Mouse (Mus musculus): ENCODE data around the gene Ryr2. TPM values are rescaled to one million over a fixed set of nuclear protein-coding genes. Genes with fewer than 3 reads are reported as not detected.
"Not testable (repeated sequence)": the region's sequence is repeated elsewhere in the genome, so short reads cannot be mapped to it uniquely, and the experiment has no call there.

Gene Ryr2
- total RNA-seq, 2 experiments from 2014 or later = not detected

DNA sequence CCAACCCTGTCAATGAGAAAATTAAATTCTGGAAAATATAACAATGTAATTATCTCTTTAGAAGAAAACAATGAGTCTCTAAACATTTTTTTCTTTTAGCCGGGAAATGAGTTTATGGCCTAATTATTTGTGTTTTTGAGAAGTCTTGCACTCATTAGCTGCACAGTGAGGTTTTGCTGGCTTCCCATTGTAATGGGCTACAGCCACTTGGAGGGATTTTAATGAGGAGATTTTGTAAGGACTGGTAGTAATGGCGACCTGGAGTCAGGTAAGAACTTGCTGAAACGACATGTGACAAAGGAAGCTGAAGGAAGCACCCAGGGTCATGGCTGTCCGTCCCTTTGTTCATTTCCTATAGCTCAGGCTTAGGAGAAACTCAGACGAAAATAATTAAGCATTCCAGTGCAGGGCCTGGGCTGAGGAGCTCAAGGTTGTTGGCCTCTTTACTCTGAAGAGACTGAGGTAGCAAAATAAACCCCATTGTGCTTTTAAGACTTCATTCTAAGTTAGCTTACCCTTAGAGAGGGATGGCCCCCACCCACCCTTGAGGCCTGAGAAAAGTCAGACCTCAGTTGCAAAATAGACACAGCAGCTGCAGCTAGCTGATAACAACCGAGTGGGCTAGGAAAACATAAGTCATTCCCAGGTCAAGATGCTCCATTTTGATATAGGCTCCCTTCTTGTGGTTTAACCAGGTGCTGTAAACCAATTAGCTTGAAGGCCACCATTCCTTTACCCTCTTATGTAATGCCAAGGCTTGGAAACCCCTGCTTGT, 270.3 kb downstream of the Ryr2 start:
- ATAC-seq (replicated peaks; ENCODE audit: low FRiP score, low TSS enrichment, poor library complexity, severe bottlenecking) = 0 out of 2 replicates have a peak, but pooled peaks have one; percentile 14

DNA sequence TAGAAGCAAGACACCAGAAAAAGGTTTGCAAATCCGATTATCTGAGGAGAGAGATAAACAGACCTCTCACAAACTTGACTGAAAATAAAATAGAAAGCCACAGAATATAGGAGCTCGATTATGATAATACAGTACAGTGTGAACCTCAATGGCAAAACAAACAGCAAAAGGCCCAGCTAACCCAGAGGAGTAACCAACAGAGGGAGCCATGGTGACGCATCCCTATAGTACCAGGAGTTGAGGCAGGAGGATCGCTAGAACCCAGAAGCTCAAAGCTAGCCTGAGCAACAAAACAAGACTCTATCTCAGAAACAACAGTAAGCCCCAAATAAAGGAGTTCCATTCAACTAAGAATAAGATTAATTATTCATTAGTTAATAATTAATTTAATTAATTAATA, 275.5 kb downstream of the Ryr2 start:
- ATAC-seq (replicated peaks; ENCODE audit: low FRiP score, low TSS enrichment, poor library complexity, severe bottlenecking) = no peak

- ATAC-seq (replicated peaks; ENCODE audit: low FRiP score, low TSS enrichment, poor library complexity, severe bottlenecking) = no peak
Observed at GRCm38 (mm10) chr13:11825563-11826226, 281.1 kb downstream of the Ryr2 start.

- no peak for ATAC-seq (replicated peaks; ENCODE audit: low FRiP score, low TSS enrichment, poor library complexity, severe bottlenecking)
Observed at GRCm38 (mm10) chr13:11818723-11819122, 288.0 kb downstream of the Ryr2 start.

DNA sequence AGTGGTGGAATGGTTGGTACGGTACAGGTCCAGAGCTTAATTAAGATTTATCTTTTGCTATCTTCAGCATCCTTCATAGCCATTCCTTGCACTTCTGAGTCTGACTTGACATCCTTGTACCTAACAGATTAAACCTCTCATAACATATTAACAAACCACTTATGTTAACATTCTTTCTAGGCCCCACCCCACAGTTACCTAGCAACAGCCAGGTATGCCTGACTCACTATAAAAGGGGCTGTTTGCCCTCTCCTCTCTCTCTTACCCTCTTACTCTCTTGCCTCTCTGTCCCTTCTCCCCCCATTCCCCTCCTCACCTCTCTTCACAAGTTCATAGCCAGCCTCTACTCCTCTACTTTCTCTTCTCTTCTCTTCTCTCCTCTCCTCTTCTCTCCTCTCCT, 297.4 kb downstream of the Ryr2 start:
- not testable (repeated sequence) for ATAC-seq (replicated peaks; ENCODE audit: low FRiP score, low TSS enrichment, poor library complexity, severe bottlenecking)

GRCm38 (mm10) chr13:11792536-11792935, 314.2 kb downstream of the Ryr2 start:
- no peak for ATAC-seq (replicated peaks; ENCODE audit: low FRiP score, low TSS enrichment, poor library complexity, severe bottlenecking)

DNA sequence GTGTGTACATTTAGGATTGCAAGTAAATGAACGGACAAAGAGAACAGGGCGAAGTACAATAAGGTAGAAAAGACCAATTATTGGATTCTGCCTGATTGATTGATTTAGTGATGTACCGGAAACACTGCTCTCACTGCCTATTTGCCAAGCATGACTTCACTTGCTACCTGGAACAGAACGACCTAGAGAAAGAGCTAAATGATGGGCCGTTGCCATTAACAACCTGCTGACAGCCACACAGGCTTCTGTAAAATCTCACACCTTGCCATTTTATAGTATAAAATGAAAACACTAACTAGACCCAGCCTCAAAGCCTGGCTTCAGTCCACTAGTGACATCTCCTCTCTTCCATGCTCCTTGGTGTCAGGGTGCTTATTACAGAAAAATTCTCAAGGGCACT, 316.2 kb downstream of the Ryr2 start:
- no peak for ATAC-seq (replicated peaks; ENCODE audit: low FRiP score, low TSS enrichment, poor library complexity, severe bottlenecking)

DNA sequence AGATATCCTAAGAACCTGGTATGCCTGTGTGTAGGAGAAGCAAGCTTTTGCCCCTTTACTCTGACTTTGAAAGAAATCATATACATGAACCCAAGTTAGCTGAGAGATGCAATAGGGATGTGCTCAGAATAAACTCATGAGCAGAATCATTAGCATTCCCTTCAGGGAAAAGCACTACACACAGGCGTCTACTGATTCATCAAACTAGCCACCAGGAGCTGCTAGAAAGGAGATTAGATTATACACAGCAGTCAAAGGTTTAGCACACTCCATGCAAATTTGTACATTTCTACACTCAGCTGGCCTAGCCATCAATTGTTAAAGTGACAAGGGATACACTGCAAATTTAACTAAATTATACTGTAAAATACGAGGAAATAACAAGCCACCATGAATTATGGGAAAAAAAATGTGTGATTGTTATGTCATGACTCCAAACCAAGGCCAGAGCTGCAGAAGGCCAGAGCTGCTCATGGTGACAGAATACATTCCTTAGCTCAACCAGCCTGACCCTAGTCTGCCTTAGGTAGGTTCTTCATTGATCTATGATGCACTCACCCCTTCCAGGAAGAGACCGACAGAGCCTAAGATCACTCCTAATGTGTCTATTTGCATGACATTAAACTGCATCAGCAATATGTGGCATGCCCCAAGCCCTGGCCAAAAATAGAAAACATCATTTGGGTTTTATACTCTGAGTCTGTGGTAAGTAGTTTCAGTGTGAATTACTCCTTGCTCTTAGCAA, 324.2 kb downstream of the Ryr2 start:
- no peak for ATAC-seq (replicated peaks; ENCODE audit: low FRiP score, low TSS enrichment, poor library complexity, severe bottlenecking)

- ATAC-seq (replicated peaks; ENCODE audit: low FRiP score, low TSS enrichment, poor library complexity, severe bottlenecking) = no peak
Observed at GRCm38 (mm10) chr13:11781065-11781464, 325.7 kb downstream of the Ryr2 start.

DNA sequence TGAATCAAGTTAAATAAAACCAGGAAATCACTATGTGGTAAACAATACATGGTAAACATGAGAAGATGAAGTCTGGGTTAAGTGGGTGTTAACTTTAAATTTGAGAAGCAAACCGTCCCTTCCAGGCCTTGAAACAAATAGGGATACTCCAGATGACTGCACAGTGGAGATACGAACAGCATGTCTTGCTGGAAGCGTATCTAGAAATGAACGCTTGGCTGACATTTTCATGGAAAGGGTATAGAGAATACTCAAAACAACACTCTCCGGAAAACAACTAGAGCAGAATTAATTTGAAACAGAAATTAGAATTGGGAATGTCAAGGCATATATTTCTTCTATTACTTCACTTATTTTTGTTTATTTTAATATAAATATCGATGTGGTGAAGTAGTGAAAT, 329.0 kb downstream of the Ryr2 start:
- ATAC-seq (replicated peaks; ENCODE audit: low FRiP score, low TSS enrichment, poor library complexity, severe bottlenecking) = no peak

DNA sequence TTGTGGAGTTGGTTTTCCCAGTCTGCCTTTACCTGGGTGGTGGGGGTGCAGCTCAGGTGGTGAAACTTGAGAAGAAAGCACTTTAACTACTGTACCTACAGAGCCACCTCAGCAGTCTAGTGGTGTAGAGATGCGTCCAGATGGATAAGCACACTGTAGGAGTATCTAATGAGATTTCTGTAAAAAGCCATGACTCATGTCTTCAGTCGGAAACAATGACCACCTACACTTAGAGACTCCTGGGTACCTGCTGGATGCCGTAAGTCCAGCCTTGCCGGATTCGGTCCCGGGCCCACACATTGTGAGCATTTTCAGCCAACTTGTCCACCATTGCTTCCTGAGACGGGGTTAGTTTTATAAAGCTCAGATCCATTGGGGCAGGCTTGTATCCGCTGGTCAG, 334.6 kb downstream of the Ryr2 start:
- ATAC-seq (replicated peaks; ENCODE audit: low FRiP score, low TSS enrichment, poor library complexity, severe bottlenecking) = no peak

DNA sequence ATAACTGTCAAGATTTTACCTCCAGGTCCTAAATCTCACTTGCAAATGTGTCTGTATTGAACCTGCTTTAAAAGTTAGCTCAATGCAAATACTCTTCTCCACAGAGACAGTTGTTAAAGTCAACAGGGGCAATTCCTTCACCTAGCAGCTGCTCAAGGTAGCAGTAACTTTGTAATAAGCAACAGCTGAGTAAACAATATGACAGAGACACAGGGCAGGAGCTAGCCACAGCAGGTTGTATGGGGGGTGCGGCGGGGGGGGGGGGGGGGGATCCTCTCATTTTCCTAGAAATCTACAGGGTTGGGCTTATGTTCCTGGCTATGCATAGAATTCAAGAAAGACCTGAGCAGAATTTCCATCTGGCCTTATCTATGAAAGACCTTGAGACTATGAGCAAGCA, 339.8 kb downstream of the Ryr2 start:
- ATAC-seq (replicated peaks; ENCODE audit: low FRiP score, low TSS enrichment, poor library complexity, severe bottlenecking) = no peak

- ATAC-seq (replicated peaks; ENCODE audit: low FRiP score, low TSS enrichment, poor library complexity, severe bottlenecking) = no peak
Observed at GRCm38 (mm10) chr13:11763925-11764324, 342.8 kb downstream of the Ryr2 start.

- ATAC-seq (replicated peaks; ENCODE audit: low FRiP score, low TSS enrichment, poor library complexity, severe bottlenecking) = 0 out of 2 replicates have a peak, but pooled peaks have one; percentile 41
Observed at GRCm38 (mm10) chr13:11763104-11763503, 343.6 kb downstream of the Ryr2 start.

DNA sequence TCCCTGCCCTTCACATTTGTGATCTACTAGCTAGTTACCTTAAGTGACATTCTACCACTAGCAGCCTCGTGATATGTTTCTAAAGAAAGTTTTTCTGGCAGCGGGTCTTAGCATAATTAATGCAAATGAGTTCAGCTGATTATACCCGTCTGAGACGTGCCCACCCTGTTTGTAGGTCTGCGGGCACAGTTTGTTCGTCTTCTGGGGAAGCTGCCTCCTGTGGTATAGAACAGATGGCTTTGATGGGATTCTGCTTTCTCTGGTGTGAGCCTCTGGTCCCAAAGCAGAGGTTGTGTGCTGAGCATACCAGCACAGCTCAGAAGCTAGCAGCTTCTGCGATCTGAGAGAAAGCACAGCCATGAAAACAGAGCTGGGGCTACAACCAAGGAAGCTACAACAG, 348.9 kb downstream of the Ryr2 start:
- ATAC-seq (replicated peaks; ENCODE audit: low FRiP score, low TSS enrichment, poor library complexity, severe bottlenecking) = no peak

- ATAC-seq (replicated peaks; ENCODE audit: low FRiP score, low TSS enrichment, poor library complexity, severe bottlenecking) = no peak
Observed at GRCm38 (mm10) chr13:11745479-11745878, 361.3 kb downstream of the Ryr2 start.

DNA sequence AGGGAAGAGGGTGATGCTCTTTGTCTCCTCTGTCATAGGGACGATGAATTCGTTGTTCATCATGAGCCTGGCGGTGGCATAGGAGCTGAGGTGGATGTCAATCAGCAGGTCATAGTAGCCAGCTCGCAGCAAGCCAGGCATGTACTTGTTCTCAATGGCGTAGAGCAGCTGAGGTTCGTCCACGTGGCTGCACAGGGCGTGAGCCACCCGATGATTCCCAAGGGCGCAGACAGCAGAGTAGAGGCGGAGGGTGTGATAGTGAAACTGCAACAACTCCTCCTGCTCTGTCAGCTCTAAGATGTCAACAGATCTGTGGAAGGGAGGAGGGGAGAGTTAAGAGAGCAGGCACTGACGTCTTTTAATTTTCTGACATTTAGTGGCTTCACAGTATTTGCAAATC, 368.5 kb downstream of the Ryr2 start:
- ATAC-seq (replicated peaks; ENCODE audit: low FRiP score, low TSS enrichment, poor library complexity, severe bottlenecking) = no peak

DNA sequence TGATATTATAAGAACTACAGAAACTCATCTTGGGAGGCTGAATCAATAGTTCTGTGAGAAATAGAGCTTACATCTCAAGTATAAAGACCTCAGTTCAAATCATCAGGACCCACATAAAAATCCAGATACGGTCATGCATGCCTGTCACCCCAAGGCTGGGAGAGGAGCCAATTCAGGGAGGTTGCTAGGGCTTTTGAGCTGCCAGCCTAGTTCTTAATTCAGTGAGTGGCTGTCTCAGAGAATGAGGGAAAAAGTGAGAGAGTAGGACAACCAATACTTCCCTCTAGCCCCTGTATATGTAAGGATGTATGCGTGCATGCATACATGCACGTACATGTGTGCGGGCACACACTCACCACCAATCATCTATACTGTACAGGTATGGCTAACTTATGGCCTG, 390.5 kb downstream of the Ryr2 start:
- no peak for ATAC-seq (replicated peaks; ENCODE audit: low FRiP score, low TSS enrichment, poor library complexity, severe bottlenecking)

GRCm38 (mm10) chr13:11709708-11710471, 396.9 kb downstream of the Ryr2 start:
- ATAC-seq (replicated peaks; ENCODE audit: low FRiP score, low TSS enrichment, poor library complexity, severe bottlenecking) = no peak

DNA sequence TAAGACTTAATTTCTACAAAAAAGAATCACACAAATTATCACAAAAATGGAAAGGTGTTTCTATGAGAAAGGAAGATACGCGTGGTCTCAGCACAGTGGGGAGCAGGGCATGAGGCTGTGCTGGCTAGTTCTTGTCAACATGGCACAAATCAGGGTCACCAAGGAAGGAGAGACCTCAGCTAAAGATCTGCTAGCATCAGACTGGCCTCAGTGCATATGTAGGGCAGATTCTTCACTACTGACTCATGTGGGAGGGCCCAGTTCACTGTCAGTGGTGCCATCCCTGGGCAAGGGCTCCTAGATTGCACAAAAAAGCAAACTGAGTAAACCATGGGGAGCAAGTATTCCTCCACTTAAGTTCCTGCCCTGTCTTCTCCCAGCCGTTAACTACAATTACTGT, 405.0 kb downstream of the Ryr2 start:
- ATAC-seq (replicated peaks; ENCODE audit: low FRiP score, low TSS enrichment, poor library complexity, severe bottlenecking) = no peak
